Mouse (Mus musculus) CH12.LX (cell line): Measurements from ENCODE around the gene Cybrd1. TPM values are rescaled to one million over a fixed set of nuclear protein-coding genes. Genes with fewer than 3 reads are reported as not detected.

ENCODE experiments used
- DNase-seq: peaks from one replicate; pipeline ENCODE4 v3.0.0-alpha.2; 2013; ENCODE audit errors: extremely low read depth
- H3K27ac ChIP-seq: 2 replicates; pipeline ENCODE4 v1.5.1; 2012; ENCODE audit warnings: low read depth, mild to moderate bottlenecking, control low read depth, moderate library complexity; ENCODE audit not compliant: insufficient read depth
- H3K27me3 ChIP-seq: replicated peaks from 2 replicates; pipeline ENCODE3; 2012; ENCODE audit warnings: inconsistent platforms
- H3K36me3 ChIP-seq, 2 experiments: replicated peaks in 1 of 2; 2 replicates each; pipeline versions ENCODE3 to v1.6.1; 2012; ENCODE audit warnings: inconsistent platforms in 1 of 2, low read length in 1 of 2, mild to moderate bottlenecking in 1 of 2, mixed read lengths in 1 of 2, moderate library complexity in 1 of 2; ENCODE audit not compliant: control insufficient read depth in 1 of 2, insufficient read depth in 1 of 2
- H3K4me1 ChIP-seq, 2 experiments: 2 replicates each; pipeline ENCODE4 v1.6.1; 2012; ENCODE audit warnings: inconsistent platforms in 1 of 2, moderate library complexity in 1 of 2; ENCODE audit not compliant: insufficient read depth in 2 of 2, control insufficient read depth in 1 of 2
- H3K4me2 ChIP-seq: 2 replicates; pipeline ENCODE4 v1.6.1; 2012; ENCODE audit warnings: low read depth, mild to moderate bottlenecking, control low read depth; ENCODE audit not compliant: poor library complexity, insufficient read depth, severe bottlenecking
- H3K4me3 ChIP-seq, 3 experiments: fragments of 150-350 bp in 1 of 3; sonication (generic) in 1 of 3; replicated peaks in 1 of 3; 2 replicates each; pipeline versions ENCODE3 to v1.5.1; 2011 to 2012; ENCODE audit warnings: low read depth in 2 of 3, low read length in 2 of 3, mild to moderate bottlenecking in 2 of 3, moderate library complexity in 2 of 3, control low read depth in 1 of 3, improper control_type of control experiment in 1 of 3, inconsistent platforms in 1 of 3, mixed read lengths in 1 of 3; ENCODE audit not compliant: poor library complexity in 1 of 3
- H3K79me2 ChIP-seq: replicated peaks from 2 replicates; pipeline ENCODE4 v1.6.1; 2012; ENCODE audit warnings: mild to moderate bottlenecking, moderate library complexity; ENCODE audit not compliant: control insufficient read depth, poor library complexity, insufficient read depth, severe bottlenecking; ENCODE audit errors: extremely low read depth
- H3K9ac ChIP-seq: 2 replicates; pipeline ENCODE4 v1.6.1; 2012; ENCODE audit warnings: low read depth, mild to moderate bottlenecking, control low read depth, moderate library complexity; ENCODE audit not compliant: insufficient read depth
- H3K9me3 ChIP-seq: replicated peaks from 2 replicates; pipeline ENCODE3; 2012; ENCODE audit warnings: low read length, inconsistent platforms, mixed read lengths
- CHD1 ChIP-seq: IDR thresholded peaks from 2 replicates; pipeline ENCODE4 v1.6.1; 2012; ENCODE audit warnings: low read depth, low read length, improper control_type of control experiment, inconsistent platforms
- CHD2 ChIP-seq: IDR thresholded peaks from 2 replicates; pipeline ENCODE4 v1.6.1; 2011; ENCODE audit warnings: low read length, improper control_type of control experiment
- ELF1 ChIP-seq: IDR thresholded peaks from 2 replicates; pipeline ENCODE4 v1.6.1; 2014; ENCODE audit warnings: low read depth, mild to moderate bottlenecking, inconsistent platforms, low read length, improper control_type of control experiment
- EP300 ChIP-seq: IDR thresholded peaks from 2 replicates; pipeline ENCODE4 v1.6.1; 2011; ENCODE audit warnings: low read length, improper control_type of control experiment
- ETS1 ChIP-seq: conservative IDR thresholded peaks from 2 replicates; pipeline ENCODE4 v1.6.1; 2012; ENCODE audit warnings: low read depth, mild to moderate bottlenecking, inconsistent platforms, low read length, improper control_type of control experiment, moderate library complexity
- GABPA ChIP-seq: IDR thresholded peaks from 2 replicates; pipeline ENCODE4 v1.6.1; 2012; ENCODE audit warnings: low read depth, low read length, improper control_type of control experiment, inconsistent platforms; ENCODE audit not compliant: insufficient replicate concordance
- HCFC1 ChIP-seq: IDR thresholded peaks from 2 replicates; pipeline ENCODE4 v1.6.1; 2012; ENCODE audit warnings: low read depth, mild to moderate bottlenecking, inconsistent platforms, low read length, improper control_type of control experiment
- JUN ChIP-seq: IDR thresholded peaks from 2 replicates; pipeline ENCODE4 v1.6.1; 2011; ENCODE audit warnings: low read depth, mild to moderate bottlenecking, low read length, improper control_type of control experiment, moderate library complexity; ENCODE audit not compliant: insufficient read depth
- KAT2A ChIP-seq: IDR thresholded peaks from 2 replicates; pipeline ENCODE4 v1.6.1; 2012; ENCODE audit warnings: low read length, improper control_type of control experiment, inconsistent platforms; ENCODE audit not compliant: insufficient replicate concordance
- MAFK ChIP-seq: IDR thresholded peaks from 2 replicates; pipeline ENCODE4 v1.6.1; 2011; ENCODE audit warnings: low read length, improper control_type of control experiment; ENCODE audit not compliant: insufficient replicate concordance
- MYC ChIP-seq: IDR thresholded peaks from 2 replicates; pipeline ENCODE4 v1.6.1; 2011; ENCODE audit warnings: low read depth, mild to moderate bottlenecking, improper control_type of control experiment, low read length
- NELFE ChIP-seq: IDR thresholded peaks from 2 replicates; pipeline ENCODE4 v1.6.1; 2011; ENCODE audit warnings: low read depth, low read length, improper control_type of control experiment
- NRF1 ChIP-seq: IDR thresholded peaks from 2 replicates; pipeline ENCODE4 v1.6.1; 2014; ENCODE audit warnings: low read depth, mild to moderate bottlenecking, inconsistent platforms, low read length, improper control_type of control experiment, moderate library complexity
- POLR2A ChIP-seq: IDR thresholded peaks from 2 replicates; pipeline ENCODE4 v1.6.1; 2011; ENCODE audit warnings: low read depth, mild to moderate bottlenecking, improper control_type of control experiment, low read length
- POLR2AphosphoS2 ChIP-seq: IDR thresholded peaks from 2 replicates; pipeline ENCODE4 v1.6.1; 2011; ENCODE audit warnings: low read depth, low read length, improper control_type of control experiment
- RCOR1 ChIP-seq: conservative IDR thresholded peaks from 2 replicates; pipeline ENCODE4 v1.6.1; 2012; ENCODE audit warnings: low read depth, mild to moderate bottlenecking, inconsistent platforms, low read length, improper control_type of control experiment
- SIN3A ChIP-seq: IDR thresholded peaks from 2 replicates; pipeline ENCODE4 v1.6.1; 2012; ENCODE audit warnings: low read length, improper control_type of control experiment, inconsistent platforms
- SMC3 ChIP-seq: IDR thresholded peaks from 2 replicates; pipeline ENCODE4 v1.6.1; 2011; ENCODE audit warnings: low read depth, low read length, improper control_type of control experiment
- TBP ChIP-seq: conservative IDR thresholded peaks from 2 replicates; pipeline ENCODE4 v1.6.1; 2011; ENCODE audit warnings: low read depth, low read length, improper control_type of control experiment
- TCF12 ChIP-seq: IDR thresholded peaks from 2 replicates; pipeline ENCODE4 v1.6.1; 2014; ENCODE audit warnings: low read depth, mild to moderate bottlenecking, inconsistent platforms, low read length, improper control_type of control experiment
- USF1 ChIP-seq: IDR thresholded peaks from 2 replicates; pipeline ENCODE4 v1.6.1; 2014; ENCODE audit warnings: low read depth, mild to moderate bottlenecking, inconsistent platforms, low read length, improper control_type of control experiment
- ZC3H11A ChIP-seq: IDR thresholded peaks from 2 replicates; pipeline ENCODE4 v1.6.1; 2012; ENCODE audit warnings: low read depth, mild to moderate bottlenecking, inconsistent platforms, low read length, improper control_type of control experiment
- ZNF384 ChIP-seq: IDR thresholded peaks from 2 replicates; pipeline ENCODE4 v1.6.1; 2012; ENCODE audit warnings: low read depth, low read length, improper control_type of control experiment, inconsistent platforms
- dilution Hi-C: fragments of 300-500 bp; cut with MboI; formaldehyde crosslinking; loops from 2 replicates; pipeline ENCODE4 v1.14.3; 2020; ENCODE audit warnings: low sequenced_read_pairs; ENCODE audit not compliant: extremely low pct_unique_long_range_greater_than_20kb, extremely low pct_ligation_motif_present
- in situ Hi-C: fragments of 300-500 bp; cut with MboI; formaldehyde crosslinking; loops from 3 replicates; pipeline ENCODE4 v1.14.3; 2019; ENCODE audit warnings: low sequenced_read_pairs, low pct_ligation_motif_present, low pct_unique_long_range_greater_than_20kb, mixed read lengths
- polyA plus RNA-seq: library from polyadenylated mRNA; unstranded; fragments of >175 nt; gene quantifications from 2 replicates; pipeline ENCODE4 v1.2.1, GENCODE M21; 2012; ENCODE audit warnings: low read depth; ENCODE audit not compliant: insufficient read length
- total RNA-seq, 2 experiments: library from RNA; depleted of rRNA; stranded (reverse); fragments of 300-350 nt in 1 of 2; fragments of >200 nt in 1 of 2; gene quantifications; 2 replicates each; pipeline ENCODE4 v1.2.3; 2012 to 2014

The Cybrd1 gene
- total and polyA plus RNA-seq, 3 experiments = not detected

DNA sequence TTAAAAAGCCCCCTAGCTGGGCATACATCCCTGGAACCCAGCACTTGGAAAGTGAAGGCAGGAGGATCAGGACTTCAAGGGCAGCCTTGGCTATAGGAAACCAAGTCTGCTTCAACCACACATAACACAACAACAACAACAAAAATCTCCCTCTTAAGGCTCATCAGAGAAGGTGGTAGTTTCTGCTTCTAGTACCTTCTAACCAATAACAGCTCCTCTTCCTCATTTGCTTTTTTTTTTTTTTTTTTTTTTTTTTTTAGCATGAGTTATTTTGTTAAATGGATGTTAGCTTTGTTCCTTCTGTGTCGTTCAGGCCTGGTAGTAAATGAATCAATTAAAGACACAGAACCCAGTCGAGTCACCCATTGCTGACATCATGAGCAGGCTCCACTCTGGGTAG lies 10.5 kb upstream of the Cybrd1 start:
- Histone ChIP-seq H3K4me1 (peaks cover 17 to 31% of the 10 kb centered on the region in 2 experiments), H3K4me3 (no peak overlapping the region), H3K79me2 (no peaks in the 10 kb centered on the region), H3K4me2 (no peak overlapping the region), H3K9me3 (no peaks in the 10 kb centered on the region), H3K27me3 (no peaks in the 10 kb centered on the region), H3K36me3 (peaks cover 0 to 2% of the 10 kb centered on the region in 2 experiments), H3K9ac (no peak overlapping the region), H3K27ac (no peak overlapping the region)
- in situ Hi-C loops (no loop called here), dilution Hi-C loops (no loop called here)
- no peak for TF ChIP-seq ZC3H11A
- no peak for TF ChIP-seq POLR2A
- TF ChIP-seq TCF12 = no peak
- no peak for TF ChIP-seq ETS1
- no peak for TF ChIP-seq CHD1
- peak; percentile 51 for TF ChIP-seq ZNF384
- DNase-seq = no peak

GRCm38 (mm10) chr2:71108541-71108940 lies 9.2 kb upstream of the Cybrd1 start:
- no peaks in the 10 kb centered on the region for H3K36me3 ChIP-seq
- H3K9me3 ChIP-seq = no peaks in the 10 kb centered on the region
- H3K79me2 ChIP-seq = no peaks in the 10 kb centered on the region
- DNase-seq = no peak
- H3K9ac ChIP-seq = no peak overlapping the region
- in situ Hi-C loops = no loop called here
- dilution Hi-C loops = no loop called here
- no peak overlapping the region for H3K4me3 ChIP-seq
- H3K27ac ChIP-seq = no peak overlapping the region
- H3K27me3 ChIP-seq = no peaks in the 10 kb centered on the region
- peaks cover 9 to 18% of the 10 kb centered on the region in 2 experiments for H3K4me1 ChIP-seq
- no peak overlapping the region for H3K4me2 ChIP-seq
- no peak for TF ChIP-seq SMC3
- no peak for TF ChIP-seq HCFC1
- TF ChIP-seq CHD1 = no peak
- TF ChIP-seq NELFE = no peak
- TF ChIP-seq CHD2 = no peak

DNA sequence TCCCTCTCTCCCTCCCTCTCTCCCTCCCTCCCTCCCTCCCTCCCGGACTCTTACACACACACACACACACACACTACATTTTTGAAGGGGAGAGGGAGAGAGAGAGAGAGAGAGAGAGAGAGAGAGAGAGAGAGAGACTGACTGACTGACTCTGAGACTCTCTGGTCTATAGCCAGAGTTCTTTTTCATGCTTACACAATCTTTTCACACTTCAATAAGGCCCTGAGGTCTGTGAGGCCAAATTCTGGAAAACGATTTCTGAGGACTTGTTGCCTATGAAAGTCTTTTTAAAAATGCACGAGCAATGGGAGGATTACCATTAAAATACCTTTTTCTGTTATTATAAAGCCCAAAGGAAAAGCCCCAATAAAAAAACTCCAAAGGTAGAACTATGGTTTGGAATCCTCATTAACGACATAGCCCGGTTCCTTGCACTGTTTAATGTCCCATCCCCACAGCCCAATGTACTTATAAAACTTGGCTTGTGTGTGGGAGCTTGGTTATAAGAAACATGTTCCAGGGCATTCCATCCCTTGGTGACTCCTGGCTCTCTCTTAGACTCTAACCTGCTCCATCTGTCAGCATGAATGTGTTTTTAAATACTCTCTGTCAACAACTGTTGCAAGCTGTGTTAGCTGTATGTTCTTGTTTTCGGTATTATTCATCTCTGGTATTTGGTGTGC lies 4.1 kb upstream of the Cybrd1 start:
- no peak for DNase-seq
- TF ChIP-seq GABPA (no peak), EP300 (no peak), JUN (no peak), RCOR1 (no peak), USF1 (no peak), CHD1 (no peak), SIN3A (no peak), ELF1 (no peak), ETS1 (no peak), MYC (no peak), TBP (no peak), POLR2A (no peak), TCF12 (no peak), NELFE (no peak), CHD2 (no peak), HCFC1 (no peak), POLR2AphosphoS2 (no peak), NRF1 (no peak), MAFK (no peak), KAT2A (no peak)

More for the DNA sequence above, 4.1 kb upstream of the Cybrd1 start:
- no peaks in the 10 kb centered on the region for H3K36me3 ChIP-seq
- H3K9ac ChIP-seq = no peak overlapping the region
- in situ Hi-C loops (no loop called here), dilution Hi-C loops (no loop called here)
- no peak overlapping the region for H3K4me2 ChIP-seq
- no peak overlapping the region for H3K4me3 ChIP-seq
- peaks cover 5% of the 10 kb centered on the region for H3K9me3 ChIP-seq
- no peaks in the 10 kb centered on the region; a peak in 1 of 4 replicates for H3K4me1 ChIP-seq
- no peak overlapping the region for H3K27ac ChIP-seq
- H3K79me2 ChIP-seq = no peaks in the 10 kb centered on the region
- H3K27me3 ChIP-seq = no peaks in the 10 kb centered on the region
